Mouse (Mus musculus): ENCODE data around the gene Akt2. TPM values are rescaled to one million over a fixed set of nuclear protein-coding genes. Genes with fewer than 3 reads are reported as not detected.

Gene Akt2
- polyA plus RNA-seq, 1 experiment: 101 TPM

- Histone ChIP-seq H3K4me1 (ENCODE audit: control insufficient read depth, insufficient read depth, low read length) (no peaks in the 10 kb centered on the region), H3K4me3 (replicated peaks; ENCODE audit: extremely low read depth, low read depth, low read length) (no peak overlapping the region)
- TF ChIP-seq POLR2A (IDR thresholded peaks at IDR 0.05; ENCODE audit: borderline replicate concordance, extremely low read depth, low read depth, low read length) (no peak), CTCF (IDR thresholded peaks at IDR 0.05; ENCODE audit: insufficient read depth, low read length) (peak; percentile 78)
- WGBS: 5% methylated on average over 10 of the region's 10 CpGs
- DNase-seq: peak; percentile 58
These were observed 59.6 kb downstream of the Akt2 start for GRCm38 (mm10) chr7:27650949-27651348.

GRCm38 (mm10) chr7:27653681-27654437 is 62.5 kb downstream of the Akt2 start, which contains the start of gene Ttc9b:
TSS of gene Ttc9b (plus strand) at chr7:27653915.
- TF ChIP-seq CTCF (IDR thresholded peaks at IDR 0.05; ENCODE audit: insufficient read depth, low read length) (no peak), POLR2A (IDR thresholded peaks at IDR 0.05; ENCODE audit: borderline replicate concordance, extremely low read depth, low read depth, low read length) (no peak)
- Histone ChIP-seq H3K4me3 (replicated peaks; ENCODE audit: extremely low read depth, low read depth, low read length) (no peak within 1 kb of the TSS), H3K4me1 (ENCODE audit: control insufficient read depth, insufficient read depth, low read length) (no peaks in the 10 kb centered on the region)
- WGBS: 5% methylated on average over 54 of the region's 62 CpGs
- DNase-seq: no peak

- H3K4me1 ChIP-seq (ENCODE audit: control insufficient read depth, insufficient read depth, low read length): no peaks in the 10 kb centered on the region
- H3K4me3 ChIP-seq (replicated peaks; ENCODE audit: extremely low read depth, low read depth, low read length): no peak overlapping the region
- 61% methylated on average over 20 of the region's 20 CpGs for WGBS
- DNase-seq: peak; percentile 16
- TF ChIP-seq POLR2A (IDR thresholded peaks at IDR 0.05; ENCODE audit: borderline replicate concordance, extremely low read depth, low read depth, low read length): no peak
- TF ChIP-seq CTCF (IDR thresholded peaks at IDR 0.05; ENCODE audit: insufficient read depth, low read length): peak; percentile 39; the same call in 1 of the 2 replicates
These were observed 63.4 kb downstream of the Akt2 start for GRCm38 (mm10) chr7:27654607-27655276.

GRCm38 (mm10) chr7:27655545-27655944 is 64.2 kb downstream of the Akt2 start:
- WGBS: 38% methylated on average over 11 of the region's 11 CpGs
- Histone ChIP-seq H3K4me3 (replicated peaks; ENCODE audit: extremely low read depth, low read depth, low read length) (no peak overlapping the region), H3K4me1 (ENCODE audit: control insufficient read depth, insufficient read depth, low read length) (no peaks in the 10 kb centered on the region)
- no peak for TF ChIP-seq POLR2A (IDR thresholded peaks at IDR 0.05; ENCODE audit: borderline replicate concordance, extremely low read depth, low read depth, low read length)
- TF ChIP-seq CTCF (IDR thresholded peaks at IDR 0.05; ENCODE audit: insufficient read depth, low read length): no peak
- no peak for DNase-seq

- DNase-seq: no peak
- Histone ChIP-seq H3K4me1 (ENCODE audit: control insufficient read depth, insufficient read depth, low read length) (no peaks in the 10 kb centered on the region), H3K4me3 (replicated peaks; ENCODE audit: extremely low read depth, low read depth, low read length) (no peak overlapping the region)
- TF ChIP-seq POLR2A (IDR thresholded peaks at IDR 0.05; ENCODE audit: borderline replicate concordance, extremely low read depth, low read depth, low read length): no peak
- no peak for TF ChIP-seq CTCF (IDR thresholded peaks at IDR 0.05; ENCODE audit: insufficient read depth, low read length)
- 88% methylated on average over 16 of the region's 16 CpGs for WGBS
These were observed 65.2 kb downstream of the Akt2 start for GRCm38 (mm10) chr7:27656600-27656999.

- WGBS: 47% methylated on average over 50 of the region's 53 CpGs
- TF ChIP-seq CTCF (IDR thresholded peaks at IDR 0.05; ENCODE audit: insufficient read depth, low read length) (no peak), POLR2A (IDR thresholded peaks at IDR 0.05; ENCODE audit: borderline replicate concordance, extremely low read depth, low read depth, low read length) (no peak)
- Histone ChIP-seq H3K4me3 (replicated peaks; ENCODE audit: extremely low read depth, low read depth, low read length) (no peak overlapping the region), H3K4me1 (ENCODE audit: control insufficient read depth, insufficient read depth, low read length) (no peaks in the 10 kb centered on the region)
- DNase-seq: no peak
These were observed 66.6 kb downstream of the Akt2 start for GRCm38 (mm10) chr7:27657824-27658395.

- no peak overlapping the region for H3K4me3 ChIP-seq (replicated peaks; ENCODE audit: extremely low read depth, low read depth, low read length)
- DNase-seq: no peak
- TF ChIP-seq POLR2A (IDR thresholded peaks at IDR 0.05; ENCODE audit: borderline replicate concordance, extremely low read depth, low read depth, low read length): no peak
- no peak for TF ChIP-seq CTCF (IDR thresholded peaks at IDR 0.05; ENCODE audit: insufficient read depth, low read length)
- WGBS: 72% methylated on average over 14 of the region's 14 CpGs
- H3K4me1 ChIP-seq (ENCODE audit: control insufficient read depth, insufficient read depth, low read length): no peaks in the 10 kb centered on the region
These were observed 67.6 kb downstream of the Akt2 start for GRCm38 (mm10) chr7:27658712-27659663.

- Histone ChIP-seq H3K4me1 (ENCODE audit: control insufficient read depth, insufficient read depth, low read length) (no peaks in the 10 kb centered on the region), H3K4me3 (replicated peaks; ENCODE audit: extremely low read depth, low read depth, low read length) (no peak overlapping the region)
- DNase-seq: no peak
- TF ChIP-seq CTCF (IDR thresholded peaks at IDR 0.05; ENCODE audit: insufficient read depth, low read length) (no peak), POLR2A (IDR thresholded peaks at IDR 0.05; ENCODE audit: borderline replicate concordance, extremely low read depth, low read depth, low read length) (no peak)
- WGBS: 91% methylated on average over 4 of the region's 4 CpGs
These were observed 70.7 kb downstream of the Akt2 start for GRCm38 (mm10) chr7:27662038-27662437.

Data from lung, adult 2 months (tissue).